Mouse (Mus musculus): ENCODE measurements around the gene Gng7.

DNA sequence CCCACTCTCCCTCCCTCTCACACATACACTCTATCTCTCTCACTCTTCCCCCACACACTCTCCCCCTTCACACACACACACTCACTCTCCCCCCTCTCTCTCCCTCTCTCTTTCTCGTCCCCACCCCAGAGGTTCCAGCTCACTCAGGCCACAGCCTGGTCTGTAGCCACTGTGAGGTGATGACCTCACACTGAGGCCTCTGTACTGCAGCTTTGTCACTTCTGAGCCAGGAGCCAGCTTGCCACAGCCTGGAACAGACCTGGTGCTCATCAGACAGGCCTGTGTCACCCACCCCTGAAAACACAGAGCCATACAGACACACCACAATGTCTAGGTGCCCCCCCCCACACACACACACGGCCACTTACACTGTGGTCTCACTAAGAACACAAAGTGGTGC, 5.5 kb upstream of the Gng7 start:
- TF ChIP-seq BHLHE40 (IDR thresholded peaks at IDR 0.05; ENCODE audit: low read depth, low read length) (no peak), POLR2A (IDR thresholded peaks at IDR 0.05; ENCODE audit: low read depth, low read length) (no peak), ZMIZ1 (IDR thresholded peaks at IDR 0.05; ENCODE audit: low read depth, low read length) (no peak), ZC3H11A (IDR thresholded peaks at IDR 0.05; ENCODE audit: low read depth, low read length) (no peak), PAX5 (IDR thresholded peaks at IDR 0.05; ENCODE audit: low read length) (no peak), MEF2A (IDR thresholded peaks at IDR 0.05; ENCODE audit: borderline replicate concordance, low read depth, low read length) (no peak), JUN (IDR thresholded peaks at IDR 0.05; ENCODE audit: insufficient read depth, low read depth, low read length) (no peak), EP300 (IDR thresholded peaks at IDR 0.05; ENCODE audit: low read length) (no peak), MXI1 (IDR thresholded peaks at IDR 0.05; ENCODE audit: low read depth, low read length) (no peak), CTCF (conservative IDR thresholded peaks at IDR 0.05 in 1 of 2, IDR thresholded peaks at IDR 0.05 in 1 of 2; ENCODE audit: low read depth in 2 of 2, low read length in 2 of 2) (no peak), TBP (conservative IDR thresholded peaks at IDR 0.05; ENCODE audit: low read depth, low read length) (no peak), KAT2A (IDR thresholded peaks at IDR 0.05; ENCODE audit: insufficient replicate concordance, low read length) (no peak)

Measured in CH12.LX (cell line).